Mouse (Mus musculus) CH12.LX (cell line): ENCODE measurements around the gene Abi2. TPM values are rescaled to one million over a fixed set of nuclear protein-coding genes. Genes with fewer than 3 reads are reported as not detected.

ENCODE experiments used
- DNase-seq: peaks from one replicate; pipeline ENCODE4 v3.0.0-alpha.2; 2013; ENCODE audit errors: extremely low read depth
- H3K27ac ChIP-seq: 2 replicates; pipeline ENCODE4 v1.5.1; 2012; ENCODE audit warnings: low read depth, mild to moderate bottlenecking, control low read depth, moderate library complexity; ENCODE audit not compliant: insufficient read depth
- H3K27me3 ChIP-seq: replicated peaks from 2 replicates; pipeline ENCODE3; 2012; ENCODE audit warnings: inconsistent platforms
- H3K36me3 ChIP-seq, 2 experiments: replicated peaks in 1 of 2; 2 replicates each; pipeline versions ENCODE3 to v1.6.1; 2012; ENCODE audit warnings: inconsistent platforms in 1 of 2, low read length in 1 of 2, mild to moderate bottlenecking in 1 of 2, mixed read lengths in 1 of 2, moderate library complexity in 1 of 2; ENCODE audit not compliant: control insufficient read depth in 1 of 2, insufficient read depth in 1 of 2
- H3K4me1 ChIP-seq, 2 experiments: 2 replicates each; pipeline ENCODE4 v1.6.1; 2012; ENCODE audit warnings: inconsistent platforms in 1 of 2, moderate library complexity in 1 of 2; ENCODE audit not compliant: insufficient read depth in 2 of 2, control insufficient read depth in 1 of 2
- H3K4me2 ChIP-seq: 2 replicates; pipeline ENCODE4 v1.6.1; 2012; ENCODE audit warnings: low read depth, mild to moderate bottlenecking, control low read depth; ENCODE audit not compliant: poor library complexity, insufficient read depth, severe bottlenecking
- H3K4me3 ChIP-seq, 3 experiments: fragments of 150-350 bp in 1 of 3; sonication (generic) in 1 of 3; replicated peaks in 1 of 3; 2 replicates each; pipeline versions ENCODE3 to v1.5.1; 2011 to 2012; ENCODE audit warnings: low read depth in 2 of 3, low read length in 2 of 3, mild to moderate bottlenecking in 2 of 3, moderate library complexity in 2 of 3, control low read depth in 1 of 3, improper control_type of control experiment in 1 of 3, inconsistent platforms in 1 of 3, mixed read lengths in 1 of 3; ENCODE audit not compliant: poor library complexity in 1 of 3
- H3K79me2 ChIP-seq: replicated peaks from 2 replicates; pipeline ENCODE4 v1.6.1; 2012; ENCODE audit warnings: mild to moderate bottlenecking, moderate library complexity; ENCODE audit not compliant: control insufficient read depth, poor library complexity, insufficient read depth, severe bottlenecking; ENCODE audit errors: extremely low read depth
- H3K9ac ChIP-seq: 2 replicates; pipeline ENCODE4 v1.6.1; 2012; ENCODE audit warnings: low read depth, mild to moderate bottlenecking, control low read depth, moderate library complexity; ENCODE audit not compliant: insufficient read depth
- H3K9me3 ChIP-seq: replicated peaks from 2 replicates; pipeline ENCODE3; 2012; ENCODE audit warnings: low read length, inconsistent platforms, mixed read lengths
- CHD1 ChIP-seq: IDR thresholded peaks from 2 replicates; pipeline ENCODE4 v1.6.1; 2012; ENCODE audit warnings: low read depth, low read length, improper control_type of control experiment, inconsistent platforms
- CHD2 ChIP-seq: IDR thresholded peaks from 2 replicates; pipeline ENCODE4 v1.6.1; 2011; ENCODE audit warnings: low read length, improper control_type of control experiment
- ELF1 ChIP-seq: IDR thresholded peaks from 2 replicates; pipeline ENCODE4 v1.6.1; 2014; ENCODE audit warnings: low read depth, mild to moderate bottlenecking, inconsistent platforms, low read length, improper control_type of control experiment
- HCFC1 ChIP-seq: IDR thresholded peaks from 2 replicates; pipeline ENCODE4 v1.6.1; 2012; ENCODE audit warnings: low read depth, mild to moderate bottlenecking, inconsistent platforms, low read length, improper control_type of control experiment
- IRF4 ChIP-seq: IDR thresholded peaks from 2 replicates; pipeline ENCODE4 v1.6.1; 2014; ENCODE audit warnings: low read depth, mild to moderate bottlenecking, inconsistent platforms, low read length, improper control_type of control experiment
- KAT2A ChIP-seq: IDR thresholded peaks from 2 replicates; pipeline ENCODE4 v1.6.1; 2012; ENCODE audit warnings: low read length, improper control_type of control experiment, inconsistent platforms; ENCODE audit not compliant: insufficient replicate concordance
- MAZ ChIP-seq: IDR thresholded peaks from 2 replicates; pipeline ENCODE4 v1.6.1; 2012; ENCODE audit warnings: low read depth, mild to moderate bottlenecking, inconsistent platforms, low read length, improper control_type of control experiment, moderate library complexity
- MEF2A ChIP-seq: IDR thresholded peaks from 2 replicates; pipeline ENCODE4 v1.6.1; 2014; ENCODE audit warnings: low read depth, mild to moderate bottlenecking, inconsistent platforms, low read length, improper control_type of control experiment, borderline replicate concordance
- MXI1 ChIP-seq: IDR thresholded peaks from 2 replicates; pipeline ENCODE4 v1.6.1; 2011; ENCODE audit warnings: mild to moderate bottlenecking, low read depth, low read length, improper control_type of control experiment
- MYC ChIP-seq: IDR thresholded peaks from 2 replicates; pipeline ENCODE4 v1.6.1; 2011; ENCODE audit warnings: low read depth, mild to moderate bottlenecking, improper control_type of control experiment, low read length
- NELFE ChIP-seq: IDR thresholded peaks from 2 replicates; pipeline ENCODE4 v1.6.1; 2011; ENCODE audit warnings: low read depth, low read length, improper control_type of control experiment
- NRF1 ChIP-seq: IDR thresholded peaks from 2 replicates; pipeline ENCODE4 v1.6.1; 2014; ENCODE audit warnings: low read depth, mild to moderate bottlenecking, inconsistent platforms, low read length, improper control_type of control experiment, moderate library complexity
- POLR2A ChIP-seq: IDR thresholded peaks from 2 replicates; pipeline ENCODE4 v1.6.1; 2011; ENCODE audit warnings: low read depth, mild to moderate bottlenecking, improper control_type of control experiment, low read length
- SIN3A ChIP-seq: IDR thresholded peaks from 2 replicates; pipeline ENCODE4 v1.6.1; 2012; ENCODE audit warnings: low read length, improper control_type of control experiment, inconsistent platforms
- UBTF ChIP-seq: IDR thresholded peaks from 2 replicates; pipeline ENCODE4 v1.6.1; 2012; ENCODE audit warnings: low read depth, mild to moderate bottlenecking, inconsistent platforms, low read length, improper control_type of control experiment, moderate library complexity
- ZKSCAN1 ChIP-seq: IDR thresholded peaks from 2 replicates; pipeline ENCODE4 v1.6.1; 2012; ENCODE audit warnings: low read depth, inconsistent platforms, low read length, improper control_type of control experiment, borderline replicate concordance
- ZMIZ1 ChIP-seq: IDR thresholded peaks from 2 replicates; pipeline ENCODE4 v1.6.1; 2012; ENCODE audit warnings: low read depth, mild to moderate bottlenecking, inconsistent platforms, low read length, improper control_type of control experiment
- ZNF384 ChIP-seq: IDR thresholded peaks from 2 replicates; pipeline ENCODE4 v1.6.1; 2012; ENCODE audit warnings: low read depth, low read length, improper control_type of control experiment, inconsistent platforms
- dilution Hi-C: fragments of 300-500 bp; cut with MboI; formaldehyde crosslinking; loops from 2 replicates; pipeline ENCODE4 v1.14.3; 2020; ENCODE audit warnings: low sequenced_read_pairs; ENCODE audit not compliant: extremely low pct_unique_long_range_greater_than_20kb, extremely low pct_ligation_motif_present
- in situ Hi-C: fragments of 300-500 bp; cut with MboI; formaldehyde crosslinking; loops from 3 replicates; pipeline ENCODE4 v1.14.3; 2019; ENCODE audit warnings: low sequenced_read_pairs, low pct_ligation_motif_present, low pct_unique_long_range_greater_than_20kb, mixed read lengths
- polyA plus RNA-seq: library from polyadenylated mRNA; unstranded; fragments of >175 nt; gene quantifications from 2 replicates; pipeline ENCODE4 v1.2.1, GENCODE M21; 2012; ENCODE audit warnings: low read depth; ENCODE audit not compliant: insufficient read length
- total RNA-seq, 2 experiments: library from RNA; depleted of rRNA; stranded (reverse); fragments of 300-350 nt in 1 of 2; fragments of >200 nt in 1 of 2; gene quantifications; 2 replicates each; pipeline ENCODE4 v1.2.3; 2012 to 2014

The Abi2 gene
- total RNA-seq (2012; rRNA removed) (11.2 and 14.0 TPM in 2 replicates), total RNA-seq (2014; rRNA removed) (15.0 and 15.9 TPM in 2 replicates), polyA plus RNA-seq (7.5 and 8.7 TPM in 2 replicates)

DNA sequence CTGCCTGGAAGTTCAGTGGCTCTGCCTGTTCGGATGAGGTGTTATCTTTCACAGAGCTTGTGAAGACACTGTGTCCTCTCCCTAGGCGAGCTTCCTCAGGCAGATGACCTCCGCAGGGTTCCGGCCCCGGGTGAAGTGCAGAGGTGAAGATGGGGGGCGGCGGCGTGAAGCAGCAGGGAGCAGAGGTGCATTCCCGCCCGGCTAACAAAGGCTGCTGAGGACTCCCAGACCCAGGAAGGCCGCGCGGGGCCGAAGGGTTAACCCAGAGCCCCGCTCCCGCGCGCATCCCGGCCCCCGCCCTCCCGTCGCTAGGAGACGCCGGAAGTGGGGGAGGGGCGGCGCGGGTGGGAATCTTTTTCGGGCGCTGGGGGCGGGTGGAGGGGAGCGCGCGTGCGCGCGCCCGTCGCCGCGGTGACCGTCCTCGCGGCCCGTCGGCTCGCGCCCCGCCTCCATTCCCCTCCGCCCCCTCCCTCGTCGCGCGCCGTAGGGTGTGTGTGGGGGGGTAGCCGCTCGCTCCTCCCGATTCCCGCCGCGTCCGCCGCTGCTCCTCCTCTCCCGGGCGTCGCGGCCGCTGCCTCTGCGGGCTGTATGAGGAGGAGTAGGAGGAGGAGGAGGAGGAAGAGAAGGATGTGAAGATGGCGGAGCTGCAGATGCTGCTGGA, at the start of gene Abi2:
Gene Abi2 (plus strand): TSS at position 452 of the 661 bp plus-strand sequence.
- in situ Hi-C loops, result no loop called here
- H3K36me3 ChIP-seq, result no peaks in the 10 kb centered on the region
- H3K27ac ChIP-seq, result peak within 1 kb of the TSS; percentile 34; the same call in 1 of the 2 replicates
- peak within 1 kb of the TSS; percentile 86 for H3K4me2 ChIP-seq
- peaks cover 0 to 9% of the 10 kb centered on the region in 2 experiments; a peak in 2 of 4 replicates for H3K4me1 ChIP-seq
- H3K27me3 ChIP-seq, result no peaks in the 10 kb centered on the region
- peak; percentile 55 for DNase-seq
- H3K9ac ChIP-seq, result peak within 1 kb of the TSS; percentile 77
- dilution Hi-C loops, result no loop called here
- peak; percentile 39; the same call in 1 of the 2 replicates for TF ChIP-seq ELF1
- no peak for TF ChIP-seq MYC
- no peak; the same call in 1 of the 2 replicates for TF ChIP-seq UBTF
- no peak for TF ChIP-seq ZKSCAN1
- TF ChIP-seq NRF1, result peak; percentile 76
- no peak for TF ChIP-seq ZNF384
- TF ChIP-seq ZMIZ1, result no peak
- peak; percentile 39 for TF ChIP-seq HCFC1
- TF ChIP-seq MEF2A, result no peak
- TF ChIP-seq KAT2A, result no peak
- TF ChIP-seq MXI1, result peak; percentile 58
- peak; percentile 35; the same call in 1 of the 2 replicates for TF ChIP-seq IRF4
- peak; percentile 92 for TF ChIP-seq MAZ
- 0 out of 2 replicates have a peak, but pooled peaks have one; percentile 39 for TF ChIP-seq NELFE
- no peak for TF ChIP-seq SIN3A
- TF ChIP-seq CHD2, result peak; percentile 77
- peak; percentile 51; the same call in 1 of the 2 replicates for TF ChIP-seq POLR2A
- H3K4me3 ChIP-seq, result peak within 1 kb of the TSS; percentile 74 to 97 (median 94)
- H3K9me3 ChIP-seq, result no peaks in the 10 kb centered on the region
- peaks cover 14% of the 10 kb centered on the region for H3K79me2 ChIP-seq

DNA sequence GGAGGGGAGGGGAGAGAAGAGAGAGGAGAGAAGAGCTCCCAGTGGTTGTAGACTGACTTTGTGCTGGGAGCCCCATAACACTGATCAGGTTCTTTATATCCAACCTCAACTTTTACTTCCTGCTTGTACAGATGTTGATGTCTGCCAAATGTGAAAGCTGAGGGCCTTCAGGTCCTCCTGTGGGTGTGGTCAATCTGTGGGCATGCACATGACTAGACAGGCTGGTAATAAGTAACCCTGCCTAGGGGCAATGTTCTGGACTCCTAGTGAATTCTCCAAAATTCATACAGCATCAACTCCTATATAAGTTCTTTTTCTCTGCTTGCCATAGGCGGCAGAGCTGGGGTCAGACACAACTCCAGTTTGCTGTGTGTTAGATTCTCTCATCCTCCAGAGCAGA, 47.8 kb upstream of the Abi2 start:
- no peak for TF ChIP-seq CHD1
- H3K4me1 ChIP-seq, result peaks cover 0 to 11% of the 10 kb centered on the region in 2 experiments; a peak in 1 of 4 replicates
- DNase-seq, result no peak
- no peak overlapping the region for H3K9ac ChIP-seq
- no peaks in the 10 kb centered on the region for H3K9me3 ChIP-seq
- H3K27me3 ChIP-seq, result no peaks in the 10 kb centered on the region
- no peak overlapping the region for H3K27ac ChIP-seq
- no peak overlapping the region for H3K4me3 ChIP-seq
- H3K36me3 ChIP-seq, result peaks cover 9 to 48% of the 10 kb centered on the region in 2 experiments
- no peaks in the 10 kb centered on the region for H3K79me2 ChIP-seq
- in situ Hi-C loops, result no loop called here
- no peak overlapping the region for H3K4me2 ChIP-seq
- dilution Hi-C loops, result no loop called here
